Mouse (Mus musculus): ENCODE data around the gene Ppt1.
"Not testable (repeated sequence)": the region's sequence is repeated elsewhere in the genome, so short reads cannot be mapped to it uniquely, and the experiment has no call there.

Ppt1 gene

GRCm38 (mm10) chr4:122835530-122836402 is at the start of gene Ppt1:
Gene Ppt1 (plus strand): TSS chr4:122836242.
- DNase-seq: peak; percentile 85 to 88

DNA sequence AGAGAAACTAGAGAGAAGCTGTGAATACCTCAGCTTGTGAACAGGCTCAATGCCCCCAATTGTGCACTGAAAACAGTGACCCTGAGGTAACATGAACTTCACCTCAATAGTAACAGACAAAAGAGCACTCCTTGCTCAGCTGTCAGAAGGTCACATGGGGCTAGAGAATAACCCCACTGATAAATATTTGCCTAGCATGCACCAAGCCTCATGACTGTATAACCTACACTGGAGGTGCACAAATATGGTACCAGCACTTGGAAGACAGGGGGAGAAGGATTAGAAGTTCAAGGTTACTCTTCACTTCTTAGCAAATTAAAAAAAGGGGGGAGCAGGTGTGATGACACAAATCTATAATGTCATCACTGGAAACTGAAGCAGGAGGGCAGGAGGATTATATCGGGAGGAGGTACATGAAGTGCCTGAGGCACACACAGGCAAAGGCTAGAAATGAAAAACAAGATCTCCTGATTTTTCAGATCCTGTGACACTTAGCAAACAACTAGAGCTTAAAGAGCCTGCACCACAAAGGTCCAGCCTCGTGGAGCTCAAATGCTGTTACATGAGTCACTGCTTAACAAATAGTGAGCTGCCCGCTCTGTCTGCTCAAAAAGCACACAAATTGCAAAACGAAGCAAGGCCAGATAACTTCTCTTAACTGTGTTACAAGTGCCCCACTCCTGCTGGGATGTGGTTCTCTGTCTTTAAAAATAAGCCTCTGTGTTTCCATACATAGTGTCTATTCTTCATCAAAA is 46.5 kb upstream of the Ppt1 start:
- DNase-seq: no peak

GRCm38 (mm10) chr4:122808108-122808507 is 27.9 kb upstream of the Ppt1 start:
- peak; percentile 59 to 80 for DNase-seq

- DNase-seq: no peak
Measured at GRCm38 (mm10) chr4:122811180-122811579, 24.9 kb upstream of the Ppt1 start.

DNA sequence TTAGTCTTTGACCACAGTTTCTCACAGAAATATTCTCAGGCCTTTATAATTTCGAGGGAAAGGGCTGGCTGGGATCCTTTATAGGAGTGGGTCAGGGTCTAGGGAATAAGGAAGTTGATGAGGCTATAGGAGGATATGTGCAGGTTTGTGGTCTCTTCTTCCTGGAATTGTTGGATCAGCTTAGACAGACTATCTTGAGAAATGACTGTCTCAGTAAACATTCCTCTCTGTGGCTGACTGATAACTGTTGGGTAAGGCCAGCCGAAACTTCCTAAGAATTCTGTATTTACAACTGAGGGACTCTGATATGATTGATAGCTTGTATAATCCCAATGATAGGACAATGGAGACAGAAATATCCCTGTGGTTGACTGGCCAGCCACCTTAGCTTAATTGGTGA is 24.2 kb upstream of the Ppt1 start:
- no peak for DNase-seq

GRCm38 (mm10) chr4:122816202-122816601 is 19.8 kb upstream of the Ppt1 start:
- DNase-seq: no peak

- DNase-seq: not testable (repeated sequence)
Measured at GRCm38 (mm10) chr4:122820941-122821340, 15.1 kb upstream of the Ppt1 start.

DNA sequence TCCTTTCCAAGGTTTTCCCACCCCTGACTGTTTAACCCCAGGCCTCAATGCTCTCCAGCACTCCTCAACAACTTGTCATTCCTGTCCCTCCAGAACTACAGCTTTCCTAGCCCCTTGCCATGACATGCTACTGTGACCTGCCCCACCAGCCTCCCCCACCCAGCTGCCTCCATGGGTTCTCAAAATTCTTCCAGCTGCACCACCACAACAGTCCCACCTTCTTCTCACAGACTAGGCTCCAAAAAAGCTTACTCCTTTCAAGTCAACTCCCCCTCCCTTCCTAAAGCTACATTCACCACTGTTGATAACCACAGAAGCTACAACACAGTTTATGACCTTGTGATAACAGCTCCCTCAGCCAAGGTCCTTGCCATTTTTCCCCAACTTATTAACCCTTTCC is 8.4 kb upstream of the Ppt1 start:
- no peak for DNase-seq

- no peak for DNase-seq
Measured at GRCm38 (mm10) chr4:122829339-122829738, 6.7 kb upstream of the Ppt1 start.

- no peak for DNase-seq
Measured at GRCm38 (mm10) chr4:122831888-122832287, 4.2 kb upstream of the Ppt1 start.

DNA sequence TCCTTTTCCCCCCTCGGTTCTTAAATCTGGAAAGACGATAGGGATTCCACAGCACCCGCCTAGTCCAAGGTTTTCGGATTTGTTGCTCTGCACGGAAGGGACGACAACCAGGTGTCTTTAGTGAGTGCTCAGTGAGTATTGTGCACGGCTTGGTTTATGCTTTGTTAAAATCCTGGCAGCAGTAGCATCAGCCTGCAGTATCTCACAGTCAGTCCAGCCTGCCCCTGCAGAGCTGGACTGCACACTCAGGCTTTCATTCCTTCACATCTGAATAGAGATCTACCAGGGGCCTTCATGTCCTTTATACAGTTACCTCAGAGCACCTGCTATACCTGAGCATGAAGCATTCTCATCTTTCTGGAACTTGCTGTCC is 347 bp downstream of the Ppt1 start:
- DNase-seq: no peak

DNA sequence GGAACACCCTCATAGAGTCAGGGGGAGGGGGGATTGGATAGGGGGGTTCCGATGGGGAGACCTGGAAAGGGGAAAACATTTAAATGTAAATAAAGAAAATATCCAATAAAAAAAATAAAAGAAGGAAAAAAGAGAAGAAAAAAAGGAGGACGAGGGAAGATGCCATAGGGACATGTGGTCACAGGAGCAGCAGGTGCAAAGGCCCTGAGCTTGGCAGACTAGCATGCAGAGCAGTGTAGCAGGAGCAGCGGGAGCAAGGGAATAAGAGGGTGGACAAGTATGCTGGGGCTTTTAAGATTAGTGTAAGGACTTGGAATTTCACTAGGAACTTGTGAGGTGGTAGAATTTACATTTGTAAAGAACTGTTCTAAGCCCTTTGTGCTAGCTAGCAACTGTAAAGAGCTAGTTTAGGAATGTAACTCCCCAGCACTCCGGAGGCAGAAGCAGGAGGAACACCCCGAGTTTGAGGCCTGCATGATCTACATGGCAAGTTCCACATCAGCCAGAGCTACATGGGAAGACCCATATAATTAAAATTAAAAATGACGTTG is 1.2 kb downstream of the Ppt1 start:
- DNase-seq: no peak

DNA sequence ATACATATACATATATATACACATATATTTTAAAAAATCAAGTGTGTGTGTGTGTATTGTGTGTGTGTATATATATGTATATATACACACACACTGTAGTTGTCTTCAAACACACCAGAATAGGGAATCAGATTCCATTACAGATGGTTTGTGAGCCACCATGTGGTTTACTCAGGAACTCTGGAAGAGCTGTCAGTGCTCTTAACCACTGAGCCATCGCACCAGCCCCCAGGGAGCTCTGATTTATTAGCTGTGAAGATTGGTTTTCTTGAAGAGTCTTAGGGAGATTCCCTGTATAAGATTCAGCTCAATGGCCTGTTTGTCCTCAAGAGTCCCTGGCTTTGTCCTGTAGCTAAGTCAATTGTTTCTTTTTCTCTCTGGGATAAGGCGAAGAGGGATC is 2.0 kb downstream of the Ppt1 start:
- no peak for DNase-seq

GRCm38 (mm10) chr4:122838416-122838815 is 2.4 kb downstream of the Ppt1 start:
- DNase-seq: no peak

DNA sequence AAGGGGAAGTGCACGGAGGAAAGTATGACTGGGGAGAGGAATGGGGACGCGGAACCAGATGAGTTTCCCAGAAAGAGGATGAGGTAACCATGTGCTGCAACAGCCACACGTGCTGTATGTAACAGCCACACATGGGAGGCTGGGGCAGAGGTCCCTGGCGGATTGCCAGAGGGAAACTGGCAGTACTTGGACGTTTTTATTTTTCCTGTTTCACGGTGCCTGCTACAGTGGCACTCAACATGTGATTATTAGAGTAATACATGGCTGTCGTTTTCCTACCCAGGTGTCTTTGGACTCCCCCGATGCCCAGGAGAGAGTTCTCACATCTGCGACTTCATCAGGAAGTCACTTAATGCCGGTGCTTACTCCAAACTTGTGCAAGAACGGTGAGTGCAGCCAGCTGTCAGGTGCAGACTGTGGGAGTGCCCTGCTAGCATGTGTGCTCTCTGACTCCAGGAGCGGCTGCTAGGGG is 12.1 kb downstream of the Ppt1 start:
- peak; percentile 68 to 72 for DNase-seq

DNA sequence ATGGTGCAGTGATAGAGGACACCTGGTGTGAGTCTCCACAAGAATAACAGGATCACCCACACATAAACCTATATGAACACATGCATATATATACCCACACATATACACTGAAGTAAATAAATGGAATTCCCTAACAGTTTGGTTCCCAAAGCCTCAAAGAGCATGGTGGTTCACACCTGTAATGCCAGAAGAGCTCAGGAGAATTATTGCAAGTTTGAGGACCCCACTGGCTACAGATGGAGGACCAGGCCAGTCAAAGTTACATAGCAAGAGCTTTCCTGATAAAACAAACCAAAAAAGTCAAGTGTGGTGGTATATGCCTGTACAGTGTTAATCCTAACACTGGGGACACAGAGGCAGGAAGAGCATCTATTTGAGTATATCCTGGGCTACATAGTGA is 15.5 kb downstream of the Ppt1 start:
- DNase-seq: no peak

DNA sequence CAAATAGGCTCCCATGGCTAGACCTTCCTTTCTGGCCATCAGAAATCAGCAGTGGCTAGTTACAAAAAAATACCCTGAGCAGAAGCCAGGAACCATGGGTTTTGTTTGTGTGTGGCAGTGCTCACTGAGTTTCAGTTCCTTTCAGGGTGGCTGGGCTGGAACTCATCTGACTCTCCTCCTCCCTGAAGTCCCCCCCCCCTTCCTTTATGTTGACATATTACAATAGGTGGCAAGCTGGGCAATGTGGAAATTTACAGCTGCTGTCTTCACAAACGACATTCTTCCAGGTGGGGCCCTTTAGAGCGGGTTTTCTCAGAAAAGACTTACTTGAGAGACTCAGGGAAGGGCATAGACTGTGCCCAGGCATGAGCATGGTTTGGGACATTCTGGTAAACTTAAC is 17.6 kb downstream of the Ppt1 start:
- no peak for DNase-seq

DNA sequence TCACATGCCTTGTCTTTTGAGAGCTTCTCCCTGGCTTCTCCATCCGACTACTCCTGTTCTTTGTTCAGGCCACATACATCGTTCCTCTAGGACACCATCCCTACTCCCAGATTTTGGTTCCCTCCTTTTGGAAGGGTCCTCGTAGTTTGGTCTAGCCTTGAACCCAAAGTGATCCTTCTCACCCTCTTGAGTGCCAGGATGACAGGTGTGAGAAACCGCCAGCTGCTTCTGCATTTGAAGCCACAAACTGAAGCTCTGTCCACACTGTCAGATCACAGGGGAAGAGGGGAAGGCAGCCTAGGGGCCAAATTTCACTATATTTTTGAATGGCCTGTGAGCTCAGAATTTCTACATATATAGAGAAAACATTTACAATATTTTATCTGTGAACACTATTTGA is 18.7 kb downstream of the Ppt1 start:
- DNase-seq: no peak

DNA sequence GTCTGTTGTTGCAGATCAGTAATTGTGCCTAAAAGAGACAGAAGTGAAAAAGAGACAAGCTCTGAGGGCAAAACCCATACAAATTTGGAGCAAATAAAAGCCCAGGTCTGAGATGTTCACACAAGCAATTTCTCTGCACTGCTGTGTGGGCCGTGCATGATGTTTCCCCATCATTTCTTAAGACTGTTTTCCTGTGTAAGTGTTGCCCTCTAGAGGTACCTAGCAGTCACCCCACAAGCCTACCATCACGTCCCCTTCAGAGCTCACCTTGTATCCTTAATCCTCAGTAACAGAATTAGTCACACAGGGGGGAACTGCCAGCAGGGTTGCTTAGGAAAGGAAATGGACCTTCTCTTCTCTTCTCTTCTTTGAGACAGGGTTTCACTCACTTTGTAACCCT is 21.9 kb downstream of the Ppt1 start:
- DNase-seq: no peak

GRCm38 (mm10) chr4:122859096-122859674 is 23.1 kb downstream of the Ppt1 start:
- DNase-seq: peak in 1 of 2 experiments; percentile 34

DNA sequence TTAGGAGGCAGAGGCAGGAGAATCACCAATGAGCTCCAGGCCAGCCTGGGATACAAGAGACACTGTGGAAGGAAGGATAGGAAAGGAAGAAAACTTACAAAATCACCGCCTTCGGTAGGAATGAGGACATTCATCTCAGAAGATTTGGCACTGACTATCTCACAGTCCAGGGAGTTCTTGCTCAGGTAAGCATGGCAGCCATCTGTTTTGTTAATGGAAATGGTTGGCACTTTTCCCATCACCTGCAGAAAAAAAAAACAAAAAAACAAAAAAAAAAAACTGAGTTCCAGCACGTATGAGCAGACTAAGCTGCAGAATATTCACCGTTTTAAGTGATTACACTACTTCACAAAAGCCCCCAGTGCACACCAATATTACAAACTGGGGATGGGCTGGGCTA is 25.8 kb downstream of the Ppt1 start:
- DNase-seq: no peak

DNA sequence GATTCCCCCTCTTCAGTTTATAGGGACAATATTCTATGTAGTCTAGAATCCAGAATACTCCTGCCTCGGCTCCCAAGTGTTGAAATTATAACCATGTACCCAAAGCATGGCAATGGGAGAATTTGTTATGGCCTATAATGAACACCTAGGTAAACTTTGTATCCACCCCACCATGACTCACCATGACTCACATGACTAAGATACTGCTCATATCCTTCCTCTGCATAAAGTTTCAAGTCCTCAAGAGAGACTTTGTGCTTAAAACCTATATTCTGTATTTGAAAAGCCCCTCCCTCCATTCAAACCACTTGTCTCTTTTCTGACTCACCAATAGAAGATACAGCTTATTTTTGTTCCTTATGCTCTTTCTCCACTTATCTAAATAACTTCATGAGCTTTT is 32.0 kb downstream of the Ppt1 start:
- DNase-seq: no peak

GRCm38 (mm10) chr4:122870027-122870426 is 34.0 kb downstream of the Ppt1 start:
- no peak for DNase-seq
